Mouse (Mus musculus) CH12.LX (cell line): Measurements from ENCODE around the gene Cyb5rl.

ENCODE experiments used
- CTCF ChIP-seq, 2 experiments: IDR thresholded peaks in 1 of 2; conservative IDR thresholded peaks in 1 of 2; 2 replicates each; pipeline ENCODE4 v1.5.1; 2011 to 2012; ENCODE audit warnings: low read depth in 2 of 2, low read length in 2 of 2, improper control_type of control experiment in 1 of 2, inconsistent platforms in 1 of 2, mild to moderate bottlenecking in 1 of 2, moderate library complexity in 1 of 2
- E2F4 ChIP-seq: IDR thresholded peaks from 2 replicates; pipeline ENCODE4 v1.6.1; 2011; ENCODE audit warnings: low read depth, low read length, improper control_type of control experiment; ENCODE audit not compliant: insufficient replicate concordance
- EP300 ChIP-seq: IDR thresholded peaks from 2 replicates; pipeline ENCODE4 v1.6.1; 2011; ENCODE audit warnings: low read length, improper control_type of control experiment
- GABPA ChIP-seq: IDR thresholded peaks from 2 replicates; pipeline ENCODE4 v1.6.1; 2012; ENCODE audit warnings: low read depth, low read length, improper control_type of control experiment, inconsistent platforms; ENCODE audit not compliant: insufficient replicate concordance
- HCFC1 ChIP-seq: IDR thresholded peaks from 2 replicates; pipeline ENCODE4 v1.6.1; 2012; ENCODE audit warnings: low read depth, mild to moderate bottlenecking, inconsistent platforms, low read length, improper control_type of control experiment
- JUND ChIP-seq: conservative IDR thresholded peaks from 2 replicates; pipeline ENCODE4 v1.6.1; 2011; ENCODE audit warnings: low read depth, low read length, improper control_type of control experiment
- MXI1 ChIP-seq: IDR thresholded peaks from 2 replicates; pipeline ENCODE4 v1.6.1; 2011; ENCODE audit warnings: mild to moderate bottlenecking, low read depth, low read length, improper control_type of control experiment
- POLR2A ChIP-seq: IDR thresholded peaks from 2 replicates; pipeline ENCODE4 v1.6.1; 2011; ENCODE audit warnings: low read depth, mild to moderate bottlenecking, improper control_type of control experiment, low read length
- RCOR1 ChIP-seq: conservative IDR thresholded peaks from 2 replicates; pipeline ENCODE4 v1.6.1; 2012; ENCODE audit warnings: low read depth, mild to moderate bottlenecking, inconsistent platforms, low read length, improper control_type of control experiment
- SIN3A ChIP-seq: IDR thresholded peaks from 2 replicates; pipeline ENCODE4 v1.6.1; 2012; ENCODE audit warnings: low read length, improper control_type of control experiment, inconsistent platforms

- TF ChIP-seq HCFC1 (no peak), POLR2A (no peak), RCOR1 (no peak), JUND (no peak), GABPA (no peak), SIN3A (no peak), MXI1 (no peak), E2F4 (no peak), CTCF (conservative IDR thresholded peaks at IDR 0.05 in 1 of 2, IDR thresholded peaks at IDR 0.05 in 1 of 2; ENCODE audit: low read depth in 2 of 2, low read length in 2 of 2) (no peak), EP300 (no peak)
These were observed 12.1 kb downstream of the Cyb5rl start for GRCm38 (mm10) chr4:107078894-107079293.
